Mouse (Mus musculus): ENCODE measurements around the gene Cnbp. TPM values are rescaled to one million over a fixed set of nuclear protein-coding genes. Genes with fewer than 3 reads are reported as not detected.

The Cnbp gene
- total and polyA plus RNA-seq, 3 experiments: 201 to 879 (median 652) TPM

DNA sequence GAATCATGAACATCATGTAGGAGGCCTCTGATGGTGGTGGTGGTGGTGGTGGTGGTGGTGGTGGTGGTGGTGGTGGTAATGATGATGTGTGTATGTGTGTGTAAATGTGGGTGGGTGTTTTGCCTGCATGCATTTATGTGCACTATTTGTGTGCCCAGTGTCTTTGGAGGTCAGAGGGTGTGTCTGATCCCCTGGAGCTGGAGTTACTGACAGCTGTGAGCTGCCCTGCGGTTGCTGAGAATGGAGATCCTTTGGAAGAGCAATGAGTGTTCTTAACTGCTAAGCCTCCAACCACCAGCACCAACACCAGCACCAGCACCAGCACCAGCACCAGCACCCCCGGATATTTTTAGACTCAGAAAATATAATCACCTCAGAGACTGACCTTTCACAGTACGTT is 31.3 kb upstream of the Cnbp start:
- peaks cover 0 to 2% of the 10 kb centered on the region in 2 experiments; a peak in 2 of 4 replicates for H3K27me3 ChIP-seq (ENCODE audit: control insufficient read depth in 1 of 2, insufficient read depth in 2 of 2, low read length in 2 of 2)
- no peaks in the 10 kb centered on the region; a peak in 2 of 4 replicates for H3K36me3 ChIP-seq (ENCODE audit: control insufficient read depth in 1 of 2, insufficient read depth in 2 of 2, low read length in 2 of 2)
- no peaks in the 10 kb centered on the region for H3K9me3 ChIP-seq (replicated peaks; ENCODE audit: insufficient read depth, low read length)
- H3K27ac ChIP-seq (ENCODE audit: control insufficient read depth, low read depth, low read length): no peak overlapping the region
- peaks cover 7 to 12% of the 10 kb centered on the region in 2 experiments for H3K4me1 ChIP-seq (ENCODE audit: control insufficient read depth in 1 of 2, insufficient read depth in 2 of 2, low read length in 2 of 2)
- no peak for DNase-seq (ENCODE audit: low read depth, low spot score)
- TF ChIP-seq MYB (IDR thresholded peaks at IDR 0.05; ENCODE audit: low read depth, low read length): no peak
- TF ChIP-seq JUND (IDR thresholded peaks at IDR 0.05; ENCODE audit: low read depth, low read length): no peak
- no peak for TF ChIP-seq POLR2AphosphoS2 (IDR thresholded peaks at IDR 0.05; ENCODE audit: low read length)
- TF ChIP-seq CHD1 (IDR thresholded peaks at IDR 0.05; ENCODE audit: low read depth, low read length): no peak
- TF ChIP-seq NRF1 (IDR thresholded peaks at IDR 0.05; ENCODE audit: insufficient read depth, low read depth, low read length, poor library complexity, severe bottlenecking): no peak
- TF ChIP-seq CTCF (IDR thresholded peaks at IDR 0.05 in 2 of 3, conservative IDR thresholded peaks at IDR 0.05 in 1 of 3; ENCODE audit: control insufficient read depth in 1 of 3, insufficient read depth in 1 of 3, low read depth in 2 of 3, low read length in 3 of 3, poor library complexity in 1 of 3, severe bottlenecking in 1 of 3): no peak
- TF ChIP-seq TCF12 (IDR thresholded peaks at IDR 0.05; ENCODE audit: low read depth, low read length): no peak
- no peak for TF ChIP-seq SMC3 (IDR thresholded peaks at IDR 0.05; ENCODE audit: low read depth, low read length)
- TF ChIP-seq MXI1 (IDR thresholded peaks at IDR 0.05; ENCODE audit: low read depth, low read length): no peak
- TF ChIP-seq GATA1 (IDR thresholded peaks at IDR 0.05; ENCODE audit: low read depth, low read length): no peak
- no peaks in the 10 kb centered on the region for H3K79me2 ChIP-seq (ENCODE audit: control insufficient read depth, insufficient read depth, low read length, poor library complexity)
- no peak overlapping the region for H3K9ac ChIP-seq (ENCODE audit: control insufficient read depth, low read depth, low read length, poor library complexity, severe bottlenecking)
- no peak overlapping the region for H3K4me3 ChIP-seq (ENCODE audit: control insufficient read depth in 1 of 2, insufficient read depth in 1 of 2, low read depth in 2 of 2, low read length in 2 of 2)

DNA sequence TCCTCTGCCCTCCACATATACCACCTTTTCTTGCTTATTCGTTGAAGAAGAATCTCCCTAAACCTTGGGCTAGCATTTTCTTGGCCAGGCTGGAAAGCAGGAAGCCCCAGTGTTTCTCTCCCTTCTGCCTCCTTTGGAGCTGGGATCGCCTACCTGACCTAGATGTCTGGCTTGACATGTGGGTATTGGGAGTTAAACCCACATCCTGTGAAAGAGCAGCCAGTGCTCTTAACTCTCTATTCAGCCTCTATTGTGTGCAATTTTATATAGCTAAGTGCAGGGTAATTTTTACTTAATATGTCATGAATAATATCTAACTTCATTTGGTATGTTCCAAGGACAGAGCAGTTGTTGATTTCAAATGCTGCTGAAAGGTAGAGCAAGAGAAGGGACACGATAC is 28.7 kb upstream of the Cnbp start:
- Histone ChIP-seq H3K4me1 (ENCODE audit: control insufficient read depth in 1 of 2, insufficient read depth in 2 of 2, low read length in 2 of 2) (peaks cover 3 to 7% of the 10 kb centered on the region in 2 experiments; a peak in 3 of 4 replicates), H3K9ac (ENCODE audit: control insufficient read depth, low read depth, low read length, poor library complexity, severe bottlenecking) (no peak overlapping the region), H3K36me3 (ENCODE audit: control insufficient read depth in 1 of 2, insufficient read depth in 2 of 2, low read length in 2 of 2) (no peaks in the 10 kb centered on the region), H3K27me3 (ENCODE audit: control insufficient read depth in 1 of 2, insufficient read depth in 2 of 2, low read length in 2 of 2) (peaks cover 0 to 2% of the 10 kb centered on the region in 2 experiments; a peak in 2 of 4 replicates), H3K4me3 (ENCODE audit: control insufficient read depth in 1 of 2, insufficient read depth in 1 of 2, low read depth in 2 of 2, low read length in 2 of 2) (no peak overlapping the region), H3K27ac (ENCODE audit: control insufficient read depth, low read depth, low read length) (no peak overlapping the region), H3K9me3 (replicated peaks; ENCODE audit: insufficient read depth, low read length) (no peaks in the 10 kb centered on the region), H3K79me2 (ENCODE audit: control insufficient read depth, insufficient read depth, low read length, poor library complexity) (no peaks in the 10 kb centered on the region)
- no peak for DNase-seq (ENCODE audit: low read depth, low spot score)
- TF ChIP-seq NRF1 (IDR thresholded peaks at IDR 0.05; ENCODE audit: insufficient read depth, low read depth, low read length, poor library complexity, severe bottlenecking) (no peak), UBTF (IDR thresholded peaks at IDR 0.05; ENCODE audit: borderline replicate concordance, insufficient read depth, low read depth, low read length) (no peak), MAFK (IDR thresholded peaks at IDR 0.05; ENCODE audit: borderline replicate concordance, low read depth, low read length) (no peak), RCOR1 (IDR thresholded peaks at IDR 0.05; ENCODE audit: low read depth, low read length) (no peak), POLR2AphosphoS2 (IDR thresholded peaks at IDR 0.05; ENCODE audit: low read length) (no peak), MYC (IDR thresholded peaks at IDR 0.05; ENCODE audit: low read depth, low read length) (no peak), ETS1 (IDR thresholded peaks at IDR 0.05; ENCODE audit: low read depth, low read length) (no peak), ZNF384 (IDR thresholded peaks at IDR 0.05; ENCODE audit: low read depth, low read length) (no peak), CHD1 (IDR thresholded peaks at IDR 0.05; ENCODE audit: low read depth, low read length) (no peak), ZC3H11A (IDR thresholded peaks at IDR 0.05; ENCODE audit: low read depth, low read length) (no peak), GABPA (IDR thresholded peaks at IDR 0.05; ENCODE audit: low read depth, low read length) (no peak), CHD2 (IDR thresholded peaks at IDR 0.05; ENCODE audit: low read length) (no peak), NELFE (IDR thresholded peaks at IDR 0.05; ENCODE audit: low read depth, low read length) (no peak), JUND (IDR thresholded peaks at IDR 0.05; ENCODE audit: low read depth, low read length) (no peak), HCFC1 (IDR thresholded peaks at IDR 0.05; ENCODE audit: low read depth, low read length) (no peak), KAT2A (conservative IDR thresholded peaks at IDR 0.05; ENCODE audit: low read depth, low read length) (no peak), TAL1 (IDR thresholded peaks at IDR 0.05; ENCODE audit: low read length) (no peak), MXI1 (IDR thresholded peaks at IDR 0.05; ENCODE audit: low read depth, low read length) (no peak), RAD21 (IDR thresholded peaks at IDR 0.05; ENCODE audit: low read depth, low read length) (no peak), SMC3 (IDR thresholded peaks at IDR 0.05; ENCODE audit: low read depth, low read length) (no peak)

All from MEL (cell line).